Mouse (Mus musculus) G1E (cell line): ENCODE data around the gene Wasf2.

Experiments used
- CTCF ChIP-seq: IDR thresholded peaks from 2 replicates; pipeline ENCODE4 v1.5.1; 2012; ENCODE audit warnings: low read depth, low read length, inconsistent platforms, mixed read lengths
- GATA1 ChIP-seq: IDR thresholded peaks from 2 replicates; pipeline ENCODE4 v1.6.1; 2012; ENCODE audit warnings: borderline replicate concordance, low read length, inconsistent platforms, mixed read lengths

DNA sequence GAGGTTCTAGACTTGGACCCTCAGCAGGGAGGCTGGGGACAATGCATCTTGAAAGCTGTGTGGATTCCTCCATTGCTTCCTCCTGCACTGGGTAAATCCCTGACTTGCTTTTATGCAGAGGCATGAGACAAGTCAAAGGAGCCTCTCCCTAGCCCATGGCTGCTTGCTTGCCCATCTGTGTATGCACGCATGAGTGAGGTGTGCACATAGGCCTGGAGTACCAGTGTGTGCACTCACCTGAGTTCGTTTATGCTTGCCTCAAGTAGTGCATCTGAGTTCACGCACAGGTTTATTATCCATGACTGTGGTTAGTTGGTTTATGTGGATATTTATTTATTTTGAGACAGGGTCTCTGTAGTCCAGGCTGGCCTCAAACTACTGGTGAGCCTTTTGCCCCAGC, 71.9 kb downstream of the Wasf2 start:
- no peak for TF ChIP-seq CTCF
- TF ChIP-seq GATA1: no peak
